Mouse (Mus musculus) embryonic fibroblast, embryonic 13.5 days (primary cell): ENCODE measurements around the gene Rbm39.

Experiments used
- CTCF ChIP-seq: IDR thresholded peaks from 2 replicates; pipeline ENCODE4 v1.5.1; 2011; ENCODE audit warnings: mild to moderate bottlenecking, control low read depth, low read length, moderate library complexity, borderline replicate concordance; ENCODE audit not compliant: insufficient read depth
- POLR2A ChIP-seq: IDR thresholded peaks from 2 replicates; pipeline ENCODE4 v1.6.1; 2011; ENCODE audit warnings: low read depth, mild to moderate bottlenecking, control low read depth, low read length, moderate library complexity

DNA sequence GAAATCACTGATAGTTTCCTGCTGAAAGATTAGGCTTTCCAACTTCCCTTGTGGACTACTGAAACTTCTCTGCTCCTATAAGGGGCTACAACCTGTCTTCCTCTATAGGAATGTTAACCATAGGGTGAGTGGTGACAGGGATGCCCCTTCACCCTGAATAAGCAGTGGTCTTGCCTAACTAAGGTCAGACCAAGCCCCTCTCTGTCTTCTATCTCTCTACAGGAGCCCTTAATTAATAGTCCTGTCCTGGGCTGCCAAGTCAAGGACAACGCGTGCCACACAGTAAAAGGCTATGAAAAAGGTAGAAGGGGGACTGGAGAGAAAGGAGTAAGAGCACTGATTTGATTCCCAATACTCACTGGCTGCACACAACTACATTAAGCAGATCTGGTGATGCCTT is 1.6 kb upstream of the Rbm39 start:
- TF ChIP-seq CTCF (no peak), POLR2A (no peak)
